Mouse (Mus musculus) hindbrain, embryonic 14.5 days (tissue): Measurements from ENCODE around the gene Acot7. TPM values are rescaled to one million over a fixed set of nuclear protein-coding genes. Genes with fewer than 3 reads are reported as not detected.

Source experiments
- ATAC-seq: fragments of 200-750 bp; cut with Nextera tagmentation; 2 replicates; pipeline ENCODE4 v1.8.0; 2017; ENCODE audit warnings: moderate number of reproducible peaks, mild to moderate bottlenecking, moderate TSS enrichment, moderate library complexity; ENCODE audit not compliant: low FRiP score
- DNase-seq: peaks from one replicate; pipeline ENCODE4 v3.0.0-alpha.2; 2015; ENCODE audit warnings: low spot score
- H3K27ac ChIP-seq: fragments of 300-500 bp; sonication (generic); 2 replicates; pipeline ENCODE4 v1.5.1; 2014; ENCODE audit warnings: mild to moderate bottlenecking, moderate library complexity
- H3K27me3 ChIP-seq: fragments of 300-500 bp; sonication (generic); 2 replicates; pipeline ENCODE4 v1.6.1; 2014; ENCODE audit warnings: mild to moderate bottlenecking, low read length, mixed read lengths; ENCODE audit not compliant: control insufficient read depth, insufficient read depth
- H3K36me3 ChIP-seq: fragments of 300-500 bp; sonication (generic); replicated peaks from 2 replicates; pipeline ENCODE4 v1.6.1; 2014; ENCODE audit not compliant: control insufficient read depth, insufficient read depth
- H3K4me1 ChIP-seq: fragments of 300-500 bp; sonication (generic); replicated peaks from 2 replicates; pipeline ENCODE4 v1.6.1; 2014; ENCODE audit warnings: antibody characterized with exemption, low read length, mixed read lengths; ENCODE audit not compliant: control insufficient read depth, insufficient read depth
- H3K4me2 ChIP-seq: fragments of 300-500 bp; sonication (generic); replicated peaks from 2 replicates; pipeline ENCODE4 v1.6.1; 2014; ENCODE audit warnings: mild to moderate bottlenecking, moderate library complexity
- H3K4me3 ChIP-seq: fragments of 300-500 bp; sonication (generic); replicated peaks from 2 replicates; pipeline ENCODE4 v1.5.1; 2014; ENCODE audit warnings: mild to moderate bottlenecking, low read length
- H3K9ac ChIP-seq: fragments of 300-500 bp; sonication (generic); 2 replicates; pipeline ENCODE4 v1.6.1; 2014
- H3K9me3 ChIP-seq: fragments of 300-500 bp; sonication (generic); 2 replicates; pipeline ENCODE4 v1.6.1; 2016; ENCODE audit warnings: low read length; ENCODE audit not compliant: control insufficient read depth
- WGBS: fragments of 180-500 bp; shearing (Covaris S2); extraction: QIAGEN DNeasy Blood & Tissue Kit; methylation state at CpG from one replicate; pipeline ENCODE4 v1.1.7; 2014; 5-methylcytosine and 5-hydroxymethylcytosine counted together
- polyA plus RNA-seq: library from polyadenylated mRNA; unstranded; fragments of >200 nt; fragmentation: Nextera tagmentation; extraction: Ambion mirVana; gene quantifications from 2 replicates; pipeline ENCODE4 v1.2.1, GENCODE M21; 2014

Gene Acot7
- polyA plus RNA-seq, 1 experiment from 2014 or later = 352 TPM

- DNase-seq (no peak), ATAC-seq (no peak)
- no peak overlapping the region for H3K4me2 ChIP-seq
- no peak overlapping the region for H3K4me3 ChIP-seq
- WGBS = 86% methylated on average over 9 of the region's 9 CpGs
- H3K36me3 ChIP-seq = no peaks in the 10 kb centered on the region
- peaks cover 23% of the 10 kb centered on the region; the same call in 1 of the 2 replicates for H3K27me3 ChIP-seq
- H3K9me3 ChIP-seq = no peaks in the 10 kb centered on the region
- H3K9ac ChIP-seq = no peak overlapping the region
- no peak overlapping the region for H3K27ac ChIP-seq
- peaks cover 6% of the 10 kb centered on the region; the same call in 1 of the 2 replicates for H3K4me1 ChIP-seq
Observed at GRCm38 (mm10) chr4:152173956-152174355, 4.0 kb upstream of the Acot7 start.

GRCm38 (mm10) chr4:152176638-152177037 lies 1.3 kb upstream of the Acot7 start:
- H3K4me1 ChIP-seq = peaks cover 20% of the 10 kb centered on the region; the same call in 1 of the 2 replicates
- peaks cover 23% of the 10 kb centered on the region; the same call in 1 of the 2 replicates for H3K27me3 ChIP-seq
- no peak overlapping the region for H3K4me3 ChIP-seq
- 64% methylated on average over 3 of the region's 3 CpGs for WGBS
- DNase-seq = no peak
- H3K9me3 ChIP-seq = no peaks in the 10 kb centered on the region
- H3K36me3 ChIP-seq = no peaks in the 10 kb centered on the region
- ATAC-seq = no peak
- H3K27ac ChIP-seq = no peak overlapping the region
- H3K4me2 ChIP-seq = no peak overlapping the region
- H3K9ac ChIP-seq = no peak overlapping the region

GRCm38 (mm10) chr4:152177174-152177536 lies 779 bp upstream of the Acot7 start:
- H3K4me3 ChIP-seq = peak overlapping the region; percentile 86
- H3K4me1 ChIP-seq = peaks cover 20% of the 10 kb centered on the region; the same call in 1 of the 2 replicates
- DNase-seq (no peak), ATAC-seq (no peak)
- no peaks in the 10 kb centered on the region for H3K9me3 ChIP-seq
- H3K4me2 ChIP-seq = peak overlapping the region; percentile 94
- peak overlapping the region; percentile 82 for H3K9ac ChIP-seq
- peaks cover 23% of the 10 kb centered on the region; the same call in 1 of the 2 replicates for H3K27me3 ChIP-seq
- H3K36me3 ChIP-seq = no peaks in the 10 kb centered on the region
- peak overlapping the region; percentile 87; the same call in 1 of the 2 replicates for H3K27ac ChIP-seq
- 72% methylated on average over 6 of the region's 6 CpGs for WGBS

GRCm38 (mm10) chr4:152178344-152178864 lies 470 bp downstream of the Acot7 start:
- H3K9me3 ChIP-seq = no peaks in the 10 kb centered on the region
- 0 out of 2 replicates have a peak, but pooled peaks cover 7% of the 10 kb centered on the region for H3K36me3 ChIP-seq
- peak overlapping the region; percentile 94 for H3K4me2 ChIP-seq
- H3K4me3 ChIP-seq = peak overlapping the region; percentile 86
- ATAC-seq = peak; percentile 69
- H3K27ac ChIP-seq = peak overlapping the region; percentile 84
- H3K9ac ChIP-seq = peak overlapping the region; percentile 82
- peaks cover 23% of the 10 kb centered on the region; the same call in 1 of the 2 replicates for H3K27me3 ChIP-seq
- WGBS = 2% methylated on average over 35 of the region's 35 CpGs
- peaks cover 20% of the 10 kb centered on the region; the same call in 1 of the 2 replicates for H3K4me1 ChIP-seq
- DNase-seq = no peak

- no peaks in the 10 kb centered on the region for H3K9me3 ChIP-seq
- H3K36me3 ChIP-seq = 0 out of 2 replicates have a peak, but pooled peaks cover 7% of the 10 kb centered on the region
- ATAC-seq (no peak; the same call in 1 of the 2 replicates), DNase-seq (no peak)
- 22% methylated on average over 16 of the region's 16 CpGs for WGBS
- H3K27me3 ChIP-seq = peaks cover 15% of the 10 kb centered on the region; the same call in 1 of the 2 replicates
- peak overlapping the region; percentile 94 for H3K4me2 ChIP-seq
- peak overlapping the region; percentile 86 for H3K4me3 ChIP-seq
- peak overlapping the region; percentile 84 for H3K27ac ChIP-seq
- peak overlapping the region; percentile 82 for H3K9ac ChIP-seq
- H3K4me1 ChIP-seq = peaks cover 20% of the 10 kb centered on the region; the same call in 1 of the 2 replicates
Observed at GRCm38 (mm10) chr4:152178916-152179705, 1.2 kb downstream of the Acot7 start.

- Histone ChIP-seq H3K4me1 (peaks cover 20% of the 10 kb centered on the region; the same call in 1 of the 2 replicates), H3K9ac (0 out of 2 replicates have a peak overlapping the region, but pooled peaks have one; percentile 82), H3K4me3 (peak overlapping the region; percentile 86; the same call in 1 of the 2 replicates), H3K9me3 (no peaks in the 10 kb centered on the region), H3K4me2 (peak overlapping the region; percentile 94), H3K27me3 (0 out of 2 replicates have a peak, but pooled peaks cover 7% of the 10 kb centered on the region), H3K36me3 (0 out of 2 replicates have a peak, but pooled peaks cover 7% of the 10 kb centered on the region), H3K27ac (no peak overlapping the region)
- WGBS = 86% methylated on average over 16 of the region's 16 CpGs
- no peak for ATAC-seq
- no peak for DNase-seq
Observed at GRCm38 (mm10) chr4:152179946-152180660, 2.2 kb downstream of the Acot7 start.

GRCm38 (mm10) chr4:152182205-152182604 lies 4.3 kb downstream of the Acot7 start:
- WGBS = 90% methylated on average over 10 of the region's 10 CpGs
- no peaks in the 10 kb centered on the region for H3K9me3 ChIP-seq
- no peaks in the 10 kb centered on the region for H3K27me3 ChIP-seq
- DNase-seq (no peak), ATAC-seq (no peak)
- H3K36me3 ChIP-seq = 0 out of 2 replicates have a peak, but pooled peaks cover 7% of the 10 kb centered on the region
- H3K4me1 ChIP-seq = peaks cover 33% of the 10 kb centered on the region
- H3K4me2 ChIP-seq = no peak overlapping the region
- no peak overlapping the region for H3K9ac ChIP-seq
- H3K27ac ChIP-seq = no peak overlapping the region
- no peak overlapping the region for H3K4me3 ChIP-seq

GRCm38 (mm10) chr4:152184353-152185035 lies 6.6 kb downstream of the Acot7 start:
- DNase-seq (peak; percentile 35), ATAC-seq (no peak)
- WGBS = 61% methylated on average over 7 of the region's 7 CpGs
- Histone ChIP-seq H3K4me3 (no peak overlapping the region), H3K27ac (no peak overlapping the region), H3K9me3 (no peaks in the 10 kb centered on the region), H3K4me1 (peaks cover 22% of the 10 kb centered on the region), H3K9ac (no peak overlapping the region), H3K4me2 (no peak overlapping the region), H3K27me3 (no peaks in the 10 kb centered on the region), H3K36me3 (peaks cover 7% of the 10 kb centered on the region; the same call in 1 of the 2 replicates)
